Mouse (Mus musculus): ENCODE results near the gene Fzd5. TPM values are rescaled to one million over a fixed set of nuclear protein-coding genes. Genes with fewer than 3 reads are reported as not detected.

Fzd5 gene
- polyA plus RNA-seq, 1 experiment from 2014 or later = 0.56 TPM

GRCm38 (mm10) chr1:64744616-64745015 is 7.1 kb upstream of the Fzd5 start:
- no peak for ATAC-seq (ENCODE audit: low FRiP score)
- H3K4me2 ChIP-seq (replicated peaks) = no peak overlapping the region

DNA sequence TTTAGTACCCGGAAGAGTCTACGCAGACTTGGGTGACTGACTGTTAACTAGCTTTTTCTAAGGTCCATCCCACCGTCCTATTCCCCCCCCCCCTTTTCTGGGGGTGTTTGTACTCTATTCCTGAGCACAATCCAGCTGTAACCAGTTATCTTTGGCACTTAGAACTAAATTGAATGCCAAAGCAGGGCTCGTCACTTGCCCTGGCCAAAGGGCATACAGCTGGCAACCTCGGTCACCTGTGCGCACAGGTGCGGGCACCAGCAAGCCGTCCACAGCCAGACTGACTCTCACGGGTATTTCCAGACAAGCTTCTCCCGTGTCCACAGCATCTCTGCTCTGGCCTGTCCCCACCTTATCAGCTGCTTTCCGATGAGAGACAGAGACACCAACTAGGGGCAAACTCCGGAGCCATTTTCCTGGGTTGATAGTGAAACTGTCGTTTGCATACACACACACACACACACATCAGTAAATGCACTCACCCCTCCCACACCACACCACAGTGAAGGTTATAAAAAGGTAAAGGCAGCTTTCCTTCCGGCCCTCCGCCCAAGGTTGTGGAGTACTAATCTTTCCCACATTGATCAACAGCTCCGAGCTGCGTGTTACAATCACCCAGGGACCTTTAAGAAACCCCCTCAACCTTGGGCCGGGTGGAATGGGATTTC is 5.3 kb upstream of the Fzd5 start:
- no peak for ATAC-seq (ENCODE audit: low FRiP score)
- no peaks in the 10 kb centered on the region for H3K36me3 ChIP-seq
- H3K4me3 ChIP-seq = no peak overlapping the region
- H3K9me3 ChIP-seq (replicated peaks) = no peaks in the 10 kb centered on the region
- H3K27ac ChIP-seq = no peak overlapping the region
- WGBS = 90% methylated on average over 18 of the region's 18 CpGs
- H3K4me2 ChIP-seq (replicated peaks) = no peak overlapping the region
- peaks cover 10% of the 10 kb centered on the region for H3K27me3 ChIP-seq
- peaks cover 8% of the 10 kb centered on the region for H3K4me1 ChIP-seq
- no peak overlapping the region for H3K9ac ChIP-seq

More at GRCm38 (mm10) chr1:64744616-64745015, 7.1 kb upstream of the Fzd5 start:
- Histone ChIP-seq H3K27ac (no peak overlapping the region), H3K9me3 (replicated peaks) (no peaks in the 10 kb centered on the region), H3K36me3 (no peaks in the 10 kb centered on the region), H3K9ac (no peak overlapping the region), H3K4me1 (no peaks in the 10 kb centered on the region), H3K4me3 (no peak overlapping the region), H3K27me3 (no peaks in the 10 kb centered on the region)

- H3K4me1 ChIP-seq = peaks cover 38% of the 10 kb centered on the region
- 0 out of 2 replicates have a peak overlapping the region, but pooled peaks have one; percentile 15 for H3K9ac ChIP-seq
- peaks cover 49% of the 10 kb centered on the region for H3K27me3 ChIP-seq
- no peaks in the 10 kb centered on the region for H3K36me3 ChIP-seq
- peak overlapping the region; percentile 95 for H3K4me2 ChIP-seq (replicated peaks)
- peak overlapping the region; percentile 65 for H3K4me3 ChIP-seq
- H3K9me3 ChIP-seq (replicated peaks) = no peaks in the 10 kb centered on the region
- H3K27ac ChIP-seq = no peak overlapping the region
- no peak for ATAC-seq (ENCODE audit: low FRiP score)
- under 1% methylated on average over 14 of the region's 14 CpGs for WGBS
Measured at GRCm38 (mm10) chr1:64738661-64739082, 1.1 kb upstream of the Fzd5 start.

DNA sequence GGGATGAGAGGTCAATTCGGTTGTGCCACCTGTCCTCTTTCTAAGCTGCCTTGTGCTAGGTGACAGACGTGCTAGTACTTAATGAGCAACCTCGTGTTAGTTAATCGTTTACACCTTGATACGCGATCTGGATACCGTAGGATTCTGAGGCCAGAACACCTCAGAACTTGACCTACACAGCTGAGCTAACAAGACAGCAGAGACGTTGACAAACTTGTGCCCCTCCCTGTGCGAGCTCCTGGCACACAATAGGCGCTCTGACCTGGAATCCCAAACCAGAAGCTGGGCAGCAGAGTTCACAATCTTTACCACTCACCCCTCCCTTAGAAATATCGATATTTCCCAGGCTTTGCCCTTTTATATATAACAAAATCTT is 617 bp upstream of the Fzd5 start:
- ATAC-seq (ENCODE audit: low FRiP score) = peak; percentile 14; the same call in 1 of the 2 replicates

DNA sequence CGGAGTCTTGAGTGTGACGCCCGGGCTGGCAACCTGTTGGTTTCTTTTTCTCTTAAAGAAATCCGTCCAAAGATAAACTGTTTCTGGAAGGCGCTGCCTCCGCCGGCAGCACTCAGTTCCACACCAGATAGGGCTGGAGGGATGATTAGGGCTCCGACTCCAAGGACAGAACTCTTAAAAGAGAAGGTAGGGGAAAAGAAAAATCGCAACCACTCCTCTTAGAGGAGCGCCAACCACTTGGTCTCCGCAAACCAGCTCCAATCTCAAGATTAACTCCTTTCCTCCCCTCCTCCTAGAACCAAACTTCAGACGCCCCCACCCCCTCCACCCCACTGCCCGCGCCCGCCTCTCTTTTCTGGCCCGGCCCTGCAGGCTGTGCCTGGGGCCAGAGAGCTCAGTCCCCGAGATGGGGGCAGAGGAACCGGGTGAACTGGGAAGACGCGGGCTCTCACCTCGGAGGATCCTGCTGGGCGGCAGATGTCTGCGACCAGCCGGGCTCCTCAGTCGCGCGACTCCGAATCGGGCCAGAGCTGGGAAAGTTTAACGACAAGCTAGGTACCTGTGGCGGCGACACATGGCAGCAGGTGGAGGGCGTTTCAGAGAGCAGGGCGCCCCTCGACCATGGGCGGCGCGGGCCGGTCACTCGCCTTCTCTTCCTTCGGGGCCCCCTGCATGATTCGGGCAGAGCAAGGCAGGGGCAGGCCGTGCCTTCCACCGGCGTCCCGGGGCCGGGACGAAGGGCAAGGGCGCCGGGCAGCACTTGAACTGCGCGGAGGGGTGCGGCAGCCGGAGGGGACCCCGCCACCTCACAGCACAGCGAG is 660 bp downstream of the Fzd5 start:
- 0 out of 2 replicates have a peak, but pooled peaks have one; percentile 0 for ATAC-seq (ENCODE audit: low FRiP score)
- Histone ChIP-seq H3K27me3 (peaks cover 67% of the 10 kb centered on the region), H3K9ac (peak overlapping the region; percentile 70), H3K4me1 (peaks cover 38% of the 10 kb centered on the region), H3K36me3 (no peaks in the 10 kb centered on the region), H3K9me3 (replicated peaks) (no peaks in the 10 kb centered on the region), H3K4me3 (peak overlapping the region; percentile 65), H3K27ac (0 out of 2 replicates have a peak overlapping the region, but pooled peaks have one; percentile 17), H3K4me2 (replicated peaks) (peak overlapping the region; percentile 95)
- WGBS = under 1% methylated on average over 55 of the region's 56 CpGs

More for the DNA sequence above, 617 bp upstream of the Fzd5 start:
- H3K27ac ChIP-seq = no peak overlapping the region
- WGBS = under 1% methylated on average over 11 of the region's 11 CpGs
- H3K36me3 ChIP-seq = no peaks in the 10 kb centered on the region
- H3K4me3 ChIP-seq = peak overlapping the region; percentile 65
- H3K4me2 ChIP-seq (replicated peaks) = peak overlapping the region; percentile 95
- H3K9me3 ChIP-seq (replicated peaks) = no peaks in the 10 kb centered on the region
- H3K4me1 ChIP-seq = peaks cover 38% of the 10 kb centered on the region
- H3K27me3 ChIP-seq = peaks cover 54% of the 10 kb centered on the region
- 0 out of 2 replicates have a peak overlapping the region, but pooled peaks have one; percentile 15 for H3K9ac ChIP-seq

DNA sequence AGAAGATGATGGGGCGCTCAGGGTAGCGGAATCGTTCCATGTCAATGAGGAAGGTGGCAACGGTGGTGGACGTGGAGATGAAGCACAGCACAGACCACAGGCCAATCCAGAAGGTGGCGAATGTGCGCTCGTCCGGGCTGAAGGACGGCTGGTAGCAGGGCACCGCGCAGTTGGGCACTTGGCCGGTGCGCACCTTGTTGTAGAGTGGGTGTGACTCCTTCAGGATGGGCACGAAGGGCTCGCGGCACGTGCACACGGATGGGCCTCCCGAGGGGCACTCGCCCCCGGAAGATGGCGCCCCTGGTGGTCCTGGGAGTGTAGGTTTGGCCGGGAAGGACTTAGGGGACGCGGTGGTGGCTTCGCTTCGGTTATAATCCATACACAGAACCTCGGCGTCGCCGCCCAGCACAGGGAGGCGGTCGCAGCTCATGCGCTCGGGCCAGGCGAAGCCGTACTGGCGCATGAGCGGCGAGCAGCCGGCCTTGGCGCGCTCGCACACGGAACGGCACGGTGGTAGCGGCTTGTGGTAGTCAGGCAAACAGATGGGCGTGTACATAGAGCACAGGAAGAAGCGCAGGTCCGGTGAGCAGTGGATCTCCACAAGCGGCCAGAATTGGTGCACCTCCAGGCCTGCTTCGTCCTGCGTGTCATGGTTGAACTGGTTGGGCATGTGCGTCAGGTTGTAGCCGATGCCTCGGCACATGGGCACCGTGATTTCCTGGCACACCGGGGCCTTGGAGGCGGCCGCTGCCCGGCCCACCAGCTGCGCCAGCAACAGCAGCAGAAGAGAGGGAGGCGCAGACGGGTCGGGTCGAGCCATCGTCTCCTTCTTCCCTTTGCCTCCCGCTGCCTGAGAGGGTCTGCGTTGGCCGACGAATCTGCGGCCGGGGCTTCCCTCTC is 1.5 kb downstream of the Fzd5 start:
- Histone ChIP-seq H3K9me3 (replicated peaks) (no peaks in the 10 kb centered on the region), H3K4me3 (peak overlapping the region; percentile 65), H3K9ac (peak overlapping the region; percentile 70), H3K4me2 (replicated peaks) (peak overlapping the region; percentile 95), H3K27ac (no peak overlapping the region), H3K4me1 (peaks cover 38% of the 10 kb centered on the region), H3K36me3 (no peaks in the 10 kb centered on the region), H3K27me3 (peaks cover 71% of the 10 kb centered on the region)
- ATAC-seq (ENCODE audit: low FRiP score) = peak; percentile 21
- WGBS = 13% methylated on average over 71 of the region's 75 CpGs

DNA sequence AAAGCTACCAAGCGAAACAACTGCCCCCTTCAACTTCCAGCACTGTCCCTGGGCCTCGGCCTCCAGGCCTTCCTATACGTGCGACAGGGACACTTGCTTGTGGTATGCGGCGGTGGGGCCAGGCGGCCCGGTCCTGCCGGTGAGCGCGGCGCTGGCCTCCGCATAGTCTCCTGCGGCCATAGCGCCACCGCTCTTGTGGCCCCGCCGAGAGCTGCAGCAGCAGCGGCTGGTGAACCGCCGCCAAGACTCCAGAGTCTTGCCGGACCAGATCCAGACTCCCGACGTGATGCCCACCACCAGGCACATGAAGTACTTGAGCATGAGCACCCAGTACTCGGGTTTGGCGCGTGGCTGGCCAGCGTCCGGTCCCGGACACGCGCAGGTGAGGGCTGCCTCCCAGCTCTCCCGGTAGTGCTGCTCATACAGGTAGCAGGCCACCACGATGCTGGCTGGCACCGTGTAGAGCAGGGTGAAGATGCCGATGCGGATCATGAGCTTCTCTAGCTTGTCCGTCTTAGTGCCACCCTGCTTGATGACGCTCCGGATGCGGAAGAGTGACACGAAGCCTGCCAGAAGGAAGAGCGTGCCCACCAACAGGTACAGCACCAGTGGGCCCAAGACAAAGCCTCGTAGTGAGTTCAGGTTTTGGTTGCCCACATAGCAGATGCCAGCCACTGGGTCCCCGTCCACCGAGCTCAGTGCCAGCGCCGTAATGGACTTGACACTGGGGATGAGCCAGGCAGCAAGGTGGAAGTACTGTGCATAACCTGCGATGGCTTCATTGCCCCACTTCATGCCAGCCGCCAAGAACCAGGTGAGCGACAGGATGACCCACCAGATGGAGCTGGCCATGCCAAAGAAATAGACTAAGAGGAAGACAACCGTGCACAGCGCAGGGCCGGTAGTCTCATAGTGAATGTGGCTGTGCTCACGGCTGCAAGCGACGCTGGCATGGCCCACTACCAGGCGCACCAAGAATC is 2.5 kb downstream of the Fzd5 start:
- Histone ChIP-seq H3K27ac (no peak overlapping the region), H3K9ac (peak overlapping the region; percentile 27; the same call in 1 of the 2 replicates), H3K4me1 (peaks cover 38% of the 10 kb centered on the region), H3K36me3 (no peaks in the 10 kb centered on the region), H3K4me3 (peak overlapping the region; percentile 65), H3K27me3 (peaks cover 71% of the 10 kb centered on the region), H3K9me3 (replicated peaks) (no peaks in the 10 kb centered on the region), H3K4me2 (replicated peaks) (peak overlapping the region; percentile 95)
- no peak for ATAC-seq (ENCODE audit: low FRiP score)
- 37% methylated on average over 58 of the region's 58 CpGs for WGBS

DNA sequence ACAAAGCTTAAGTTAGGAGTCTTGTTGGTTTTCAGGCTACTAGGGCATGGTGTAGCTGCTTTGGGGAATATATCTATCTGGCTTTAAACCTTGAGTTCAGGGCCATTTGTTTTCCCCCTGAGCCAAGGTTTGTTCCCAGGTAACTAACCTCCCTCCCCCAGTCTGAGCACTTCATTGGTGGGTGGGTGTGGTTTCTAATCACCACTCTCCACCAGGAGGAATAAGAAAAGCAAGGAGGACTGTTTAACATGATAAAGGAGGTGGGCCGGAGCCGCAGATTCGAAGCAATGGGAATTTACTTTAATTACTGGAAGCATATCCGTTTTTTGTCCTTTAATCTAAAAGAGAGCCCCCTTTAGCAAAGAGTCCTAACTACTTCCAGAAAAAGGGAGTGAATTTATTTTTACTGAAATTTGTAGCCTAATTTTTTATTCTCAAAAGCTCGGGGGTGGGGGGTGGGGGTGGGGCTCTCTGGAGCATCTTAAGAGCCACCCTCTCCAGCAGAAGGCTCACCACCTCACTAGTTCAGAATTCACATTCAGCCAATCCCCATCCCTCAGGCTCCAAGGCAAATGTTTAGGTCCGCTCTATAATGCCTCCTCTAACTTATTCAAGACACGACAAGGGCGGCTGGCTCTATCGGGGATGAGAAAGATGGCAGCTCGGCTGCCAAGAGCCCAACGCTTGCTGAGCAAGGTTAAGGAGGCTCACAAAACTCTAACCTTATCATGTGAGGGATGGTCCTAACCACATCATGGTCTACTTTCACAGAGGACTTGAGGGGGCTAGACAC is 3.9 kb downstream of the Fzd5 start:
- H3K27ac ChIP-seq = no peak overlapping the region
- H3K27me3 ChIP-seq = peaks cover 68% of the 10 kb centered on the region
- 14% methylated on average over 11 of the region's 11 CpGs for WGBS
- no peak for ATAC-seq (ENCODE audit: low FRiP score)
- no peaks in the 10 kb centered on the region for H3K36me3 ChIP-seq
- no peak overlapping the region for H3K9ac ChIP-seq
- H3K4me2 ChIP-seq (replicated peaks) = peak overlapping the region; percentile 17
- no peak overlapping the region for H3K4me3 ChIP-seq
- H3K4me1 ChIP-seq = peaks cover 36% of the 10 kb centered on the region
- H3K9me3 ChIP-seq (replicated peaks) = no peaks in the 10 kb centered on the region

GRCm38 (mm10) chr1:64732637-64733200 is 4.8 kb downstream of the Fzd5 start:
- Histone ChIP-seq H3K9me3 (replicated peaks) (no peaks in the 10 kb centered on the region), H3K4me1 (peaks cover 30% of the 10 kb centered on the region), H3K27ac (no peak overlapping the region), H3K4me3 (no peak overlapping the region), H3K4me2 (replicated peaks) (no peak overlapping the region), H3K27me3 (peaks cover 60% of the 10 kb centered on the region), H3K36me3 (no peaks in the 10 kb centered on the region), H3K9ac (no peak overlapping the region)
- no peak for ATAC-seq (ENCODE audit: low FRiP score)
- WGBS = 50% methylated on average over 7 of the region's 7 CpGs

- WGBS = 34% methylated on average over 10 of the region's 10 CpGs
- no peak for ATAC-seq (ENCODE audit: low FRiP score)
- H3K27me3 ChIP-seq = peaks cover 54% of the 10 kb centered on the region
Measured at GRCm38 (mm10) chr1:64732161-64732560, 5.4 kb downstream of the Fzd5 start.

More at GRCm38 (mm10) chr1:64732161-64732560, 5.4 kb downstream of the Fzd5 start:
- Histone ChIP-seq H3K27ac (no peak overlapping the region), H3K4me2 (replicated peaks) (no peak overlapping the region), H3K4me1 (peaks cover 29% of the 10 kb centered on the region), H3K36me3 (no peaks in the 10 kb centered on the region), H3K4me3 (no peak overlapping the region), H3K9me3 (replicated peaks) (no peaks in the 10 kb centered on the region), H3K9ac (no peak overlapping the region)
